Mouse (Mus musculus) intestine, embryonic 14.5 days (tissue): ENCODE data around the gene Foxs1. TPM values are rescaled to one million over a fixed set of nuclear protein-coding genes. Genes with fewer than 3 reads are reported as not detected.

Experiments
- ATAC-seq: fragments of 200-750 bp; cut with Nextera tagmentation; replicated peaks from 2 replicates; pipeline ENCODE4 v1.8.0; 2017; ENCODE audit warnings: low read depth, moderate number of reproducible peaks, moderate TSS enrichment, moderate library complexity; ENCODE audit not compliant: low FRiP score, low TSS enrichment
- DNase-seq: peaks from one replicate; pipeline ENCODE4 v3.0.0-alpha.2; 2018; ENCODE audit warnings: low spot score
- H3K27ac ChIP-seq: fragments of 300-500 bp; sonication (generic); 2 replicates; pipeline ENCODE4 v1.5.1; 2014; ENCODE audit warnings: low read depth, mild to moderate bottlenecking, control low read depth
- H3K27me3 ChIP-seq: fragments of 300-500 bp; sonication (generic); replicated peaks from 2 replicates; pipeline ENCODE4 v1.6.1; 2014; ENCODE audit warnings: low read length, control low read depth; ENCODE audit not compliant: control insufficient read depth, insufficient read depth
- H3K36me3 ChIP-seq: fragments of 300-500 bp; sonication (generic); 2 replicates; pipeline ENCODE4 v1.6.1; 2014; ENCODE audit warnings: low read length, control low read depth; ENCODE audit not compliant: control insufficient read depth, insufficient read depth
- H3K4me1 ChIP-seq: fragments of 300-500 bp; sonication (generic); replicated peaks from 2 replicates; pipeline ENCODE4 v1.6.1; 2014; ENCODE audit warnings: low read length, control low read depth, mixed read lengths; ENCODE audit not compliant: control insufficient read depth, insufficient read depth
- H3K4me2 ChIP-seq: fragments of 300-500 bp; sonication (generic); 2 replicates; pipeline ENCODE4 v1.6.1; 2014; ENCODE audit warnings: low read length
- H3K4me3 ChIP-seq: fragments of 300-500 bp; sonication (generic); 2 replicates; pipeline ENCODE4 v1.5.1; 2014; ENCODE audit warnings: low read depth, low read length, control low read depth, mixed read lengths
- H3K9ac ChIP-seq: fragments of 300-500 bp; sonication (generic); 2 replicates; pipeline ENCODE4 v1.6.1; 2014; ENCODE audit warnings: mild to moderate bottlenecking, low read length
- H3K9me3 ChIP-seq: fragments of 300-500 bp; sonication (generic); 2 replicates; pipeline ENCODE4 v1.6.1; 2016; ENCODE audit warnings: low read length, control low read depth; ENCODE audit not compliant: control insufficient read depth
- WGBS: fragments of 180-500 bp; shearing (Covaris S2); extraction: QIAGEN DNeasy Blood & Tissue Kit; methylation state at CpG from one replicate; pipeline ENCODE4 v1.1.7; 2014; 5-methylcytosine and 5-hydroxymethylcytosine counted together
- polyA plus RNA-seq: library from polyadenylated mRNA; unstranded; fragments of >200 nt; fragmentation: Nextera tagmentation; extraction: Ambion mirVana; gene quantifications from 2 replicates; pipeline ENCODE4 v1.2.1, GENCODE M21; 2014

Foxs1 gene
- polyA plus RNA-seq, result 2.2 and 2.5 TPM in 2 replicates

- H3K4me2 ChIP-seq, result no peak within 1 kb of the TSS
- DNase-seq (no peak), ATAC-seq (no peak)
- no peak within 1 kb of the TSS; the same call in 1 of the 2 replicates for H3K27ac ChIP-seq
- WGBS, result 24% methylated on average over 9 of the region's 9 CpGs
- H3K36me3 ChIP-seq, result no peaks in the 10 kb centered on the region
- no peaks in the 10 kb centered on the region for H3K9me3 ChIP-seq
- no peaks in the 10 kb centered on the region; the same call in 1 of the 2 replicates for H3K4me1 ChIP-seq
- H3K4me3 ChIP-seq, result no peak within 1 kb of the TSS
- 0 out of 2 replicates have a peak, but pooled peaks cover 5% of the 10 kb centered on the region for H3K27me3 ChIP-seq
- no peak within 1 kb of the TSS for H3K9ac ChIP-seq
Observed at GRCm38 (mm10) chr2:152933048-152933447, at the start of gene Foxs1. TSS of gene Foxs1 (minus strand) at chr2:152933208.

GRCm38 (mm10) chr2:152976991-152977390 is 44.0 kb upstream of the Foxs1 start:
- no peak overlapping the region for H3K4me3 ChIP-seq
- no peaks in the 10 kb centered on the region for H3K27me3 ChIP-seq
- WGBS, result 58% methylated on average over 3 of the region's 3 CpGs
- no peaks in the 10 kb centered on the region for H3K4me1 ChIP-seq
- no peak overlapping the region for H3K9ac ChIP-seq
- no peak overlapping the region for H3K4me2 ChIP-seq
- no peak overlapping the region for H3K27ac ChIP-seq
- ATAC-seq (no peak), DNase-seq (no peak)
- H3K9me3 ChIP-seq, result no peaks in the 10 kb centered on the region
- H3K36me3 ChIP-seq, result no peaks in the 10 kb centered on the region

- H3K9me3 ChIP-seq, result no peaks in the 10 kb centered on the region
- DNase-seq, result no peak
- 62% methylated on average over 4 of the region's 4 CpGs for WGBS
Observed at GRCm38 (mm10) chr2:152965555-152965954, 32.5 kb upstream of the Foxs1 start.

GRCm38 (mm10) chr2:152962091-152962793 is 29.2 kb upstream of the Foxs1 start, which contains the start of gene Ttll9:
TSS of gene Ttll9 (plus strand) at chr2:152962485.
- Histone ChIP-seq H3K27ac (no peak within 1 kb of the TSS), H3K4me2 (peak within 1 kb of the TSS; percentile 77), H3K9me3 (no peaks in the 10 kb centered on the region), H3K4me3 (peak within 1 kb of the TSS; percentile 49), H3K9ac (peak within 1 kb of the TSS; percentile 27), H3K27me3 (0 out of 2 replicates have a peak, but pooled peaks cover 5% of the 10 kb centered on the region), H3K4me1 (no peaks in the 10 kb centered on the region), H3K36me3 (no peaks in the 10 kb centered on the region)
- DNase-seq (peak; percentile 87), ATAC-seq (peak; percentile 96)
- 3% methylated on average over 34 of the region's 34 CpGs for WGBS

More at GRCm38 (mm10) chr2:152965555-152965954, 32.5 kb upstream of the Foxs1 start:
- no peak overlapping the region for H3K27ac ChIP-seq
- H3K4me1 ChIP-seq, result no peaks in the 10 kb centered on the region
- H3K9ac ChIP-seq, result no peak overlapping the region
- ATAC-seq, result no peak
- H3K36me3 ChIP-seq, result no peaks in the 10 kb centered on the region
- H3K4me2 ChIP-seq, result no peak overlapping the region
- no peak overlapping the region for H3K4me3 ChIP-seq
- H3K27me3 ChIP-seq, result 0 out of 2 replicates have a peak, but pooled peaks cover 2% of the 10 kb centered on the region

- H3K9me3 ChIP-seq, result no peaks in the 10 kb centered on the region
- 66% methylated on average over 3 of the region's 3 CpGs for WGBS
- ATAC-seq (no peak), DNase-seq (no peak)
- H3K4me1 ChIP-seq, result no peaks in the 10 kb centered on the region
- no peaks in the 10 kb centered on the region for H3K36me3 ChIP-seq
- peaks cover 19% of the 10 kb centered on the region; the same call in 1 of the 2 replicates for H3K27me3 ChIP-seq
- no peak overlapping the region for H3K27ac ChIP-seq
- no peak overlapping the region for H3K9ac ChIP-seq
- no peak overlapping the region for H3K4me2 ChIP-seq
- no peak overlapping the region for H3K4me3 ChIP-seq
Observed at GRCm38 (mm10) chr2:152958116-152958515, 25.1 kb upstream of the Foxs1 start.

- no peak overlapping the region for H3K27ac ChIP-seq
- peak overlapping the region; percentile 28 for H3K9ac ChIP-seq
- H3K4me3 ChIP-seq, result peak overlapping the region; percentile 54
- H3K27me3 ChIP-seq, result peaks cover 69% of the 10 kb centered on the region
- WGBS, result 18% methylated on average over 13 of the region's 13 CpGs
- ATAC-seq, result no peak
- no peaks in the 10 kb centered on the region for H3K36me3 ChIP-seq
- peak overlapping the region; percentile 95 for H3K4me2 ChIP-seq
- DNase-seq, result no peak
- H3K9me3 ChIP-seq, result no peaks in the 10 kb centered on the region
- no peaks in the 10 kb centered on the region for H3K4me1 ChIP-seq
Observed at GRCm38 (mm10) chr2:152951850-152952720, 19.1 kb upstream of the Foxs1 start.

GRCm38 (mm10) chr2:152951065-152951849 is 18.2 kb upstream of the Foxs1 start, which contains the start of gene Dusp15:
TSS of gene Dusp15 (minus strand) at chr2:152951698.
- Histone ChIP-seq H3K27me3 (peaks cover 67% of the 10 kb centered on the region), H3K4me2 (peak within 1 kb of the TSS; percentile 95), H3K36me3 (no peaks in the 10 kb centered on the region), H3K9me3 (no peaks in the 10 kb centered on the region), H3K27ac (no peak within 1 kb of the TSS), H3K4me3 (peak within 1 kb of the TSS; percentile 54), H3K4me1 (no peaks in the 10 kb centered on the region), H3K9ac (peak within 1 kb of the TSS; percentile 28)
- WGBS, result 1% methylated on average over 54 of the region's 54 CpGs
- DNase-seq (peak; percentile 65), ATAC-seq (peak; percentile 41; the same call in 1 of the 2 replicates)
